Mouse (Mus musculus) limb, embryonic 10.5 days (tissue): ENCODE measurements around the gene Slc8a1. TPM values are rescaled to one million over a fixed set of nuclear protein-coding genes. Genes with fewer than 3 reads are reported as not detected.

Source experiments
- DNase-seq: peaks from one replicate; pipeline ENCODE4 v3.0.0-alpha.2; 2017; ENCODE audit warnings: low spot score
- H3K27ac ChIP-seq: fragments of 300-500 bp; sonication (generic); 2 replicates; pipeline ENCODE4 v1.5.1; 2016; ENCODE audit warnings: mild to moderate bottlenecking
- H3K27me3 ChIP-seq: fragments of 300-500 bp; sonication (generic); 2 replicates; pipeline ENCODE4 v1.6.1; 2016; ENCODE audit warnings: low read depth, mild to moderate bottlenecking; ENCODE audit not compliant: poor library complexity, severe bottlenecking
- H3K36me3 ChIP-seq: fragments of 300-500 bp; sonication (generic); 2 replicates; pipeline ENCODE4 v1.6.1; 2016; ENCODE audit warnings: mild to moderate bottlenecking, moderate library complexity
- H3K4me1 ChIP-seq: fragments of 300-500 bp; sonication (generic); 2 replicates; pipeline ENCODE4 v1.6.1; 2016
- H3K4me3 ChIP-seq: fragments of 300-500 bp; sonication (generic); 2 replicates; pipeline ENCODE4 v1.5.1; 2016; ENCODE audit warnings: mild to moderate bottlenecking, moderate library complexity
- H3K9me3 ChIP-seq: fragments of 300-500 bp; sonication (generic); replicated peaks from 2 replicates; pipeline ENCODE4 v1.6.1; 2016; ENCODE audit warnings: mild to moderate bottlenecking
- WGBS: fragments of 180-500 bp; shearing (Covaris S2); methylation state at CpG from one replicate; pipeline ENCODE4 v1.1.7; 2016; 5-methylcytosine and 5-hydroxymethylcytosine counted together
- polyA plus RNA-seq: library from polyadenylated mRNA; unstranded; fragments of >200 nt; fragmentation: Nextera tagmentation; extraction: Ambion mirVana; gene quantifications from 2 replicates; pipeline ENCODE4 v1.2.1, GENCODE M21; 2016

Slc8a1 gene
- polyA plus RNA-seq, 1 experiment from 2014 or later: 3.0 TPM

DNA sequence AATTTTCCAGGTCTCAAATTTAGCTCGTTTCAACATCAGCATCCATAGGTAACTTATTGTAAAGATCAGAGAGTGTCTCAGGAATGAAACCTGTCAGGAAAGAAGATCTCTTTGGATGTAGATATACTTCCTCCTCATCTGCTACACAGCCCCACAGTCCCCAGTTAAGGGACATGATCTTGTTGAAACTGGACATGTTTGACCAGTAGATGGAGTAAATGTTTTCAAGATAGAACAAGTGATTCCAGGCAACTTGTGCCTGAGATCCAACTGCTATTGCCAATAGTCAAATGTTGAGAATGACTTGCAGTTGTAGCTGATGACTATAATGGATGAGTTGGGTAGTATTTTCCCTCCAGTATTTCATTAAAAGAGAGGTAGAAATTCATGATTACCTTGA, 260.8 kb downstream of the Slc8a1 start:
- Histone ChIP-seq H3K27ac (no peak overlapping the region), H3K4me3 (no peak overlapping the region), H3K9me3 (no peaks in the 10 kb centered on the region), H3K36me3 (no peaks in the 10 kb centered on the region), H3K27me3 (no peaks in the 10 kb centered on the region), H3K4me1 (peaks cover 10% of the 10 kb centered on the region)
- 89% methylated on average over 1 of the region's 1 CpGs for WGBS
- DNase-seq: no peak

DNA sequence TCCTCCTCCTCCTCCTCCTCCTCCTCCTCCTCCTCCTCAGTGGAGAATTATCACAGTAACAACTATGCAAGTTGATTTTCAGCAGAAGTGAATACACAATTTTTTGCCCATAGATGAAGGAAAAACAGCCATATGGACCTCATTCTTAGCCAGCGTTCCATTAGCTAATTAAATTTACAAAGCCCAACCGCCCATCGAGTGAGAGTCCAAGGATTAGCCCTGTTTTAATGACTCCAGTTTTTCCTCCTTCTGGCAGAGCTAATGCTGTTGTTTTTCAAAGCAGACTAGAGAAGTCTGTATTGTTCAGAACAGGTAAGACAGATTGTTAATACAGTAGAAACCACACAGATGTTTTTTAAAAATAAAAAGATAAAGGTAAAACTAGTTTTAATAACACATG, 264.8 kb downstream of the Slc8a1 start:
- H3K4me1 ChIP-seq: peaks cover 4% of the 10 kb centered on the region; the same call in 1 of the 2 replicates
- DNase-seq: no peak
- 26% methylated on average over 3 of the region's 3 CpGs for WGBS
- H3K27ac ChIP-seq: no peak overlapping the region
- no peak overlapping the region for H3K4me3 ChIP-seq
- H3K36me3 ChIP-seq: no peaks in the 10 kb centered on the region
- H3K27me3 ChIP-seq: no peaks in the 10 kb centered on the region
- H3K9me3 ChIP-seq: no peaks in the 10 kb centered on the region

DNA sequence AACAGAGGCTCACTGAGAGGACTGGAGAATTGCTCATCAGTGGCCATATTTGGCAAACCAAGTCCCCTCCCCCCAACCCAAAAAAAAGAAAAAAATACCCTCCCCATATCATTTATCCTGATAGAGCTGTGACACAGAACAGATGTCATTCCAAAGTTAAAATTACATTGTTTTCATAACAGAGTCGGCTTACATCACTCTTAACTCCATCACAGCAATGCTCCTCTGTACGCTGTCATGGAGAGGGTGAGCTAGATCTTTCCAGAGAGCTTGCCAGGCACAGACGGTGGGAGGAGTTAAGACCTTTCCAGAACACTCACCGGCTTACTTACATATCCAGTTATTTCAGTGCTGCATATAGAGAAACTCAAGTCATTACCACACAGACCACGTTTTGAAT, 269.2 kb downstream of the Slc8a1 start:
- no peaks in the 10 kb centered on the region for H3K9me3 ChIP-seq
- no peak for DNase-seq

DNA sequence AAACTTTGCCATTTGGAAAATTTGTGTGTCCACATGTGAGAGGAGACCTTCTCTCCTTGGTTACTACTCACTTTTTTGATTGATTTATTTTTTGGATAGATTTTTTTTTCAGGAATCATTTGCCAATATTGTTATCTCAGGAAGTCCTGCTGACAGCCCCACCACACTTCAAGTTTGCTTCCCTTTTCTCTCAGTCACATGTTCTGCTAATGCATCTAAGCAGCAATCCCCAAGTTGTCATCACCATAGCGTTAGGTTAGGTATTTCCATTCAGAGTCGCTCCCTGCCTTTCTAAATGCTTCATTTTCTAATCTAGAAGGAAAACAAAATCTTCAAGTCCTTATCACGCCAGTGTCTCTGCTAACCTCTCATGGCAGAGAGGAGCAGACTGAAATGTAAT, 278.8 kb downstream of the Slc8a1 start:
- H3K27me3 ChIP-seq: no peaks in the 10 kb centered on the region
- H3K9me3 ChIP-seq: no peaks in the 10 kb centered on the region
- H3K36me3 ChIP-seq: no peaks in the 10 kb centered on the region
- H3K4me1 ChIP-seq: no peaks in the 10 kb centered on the region
- no peak overlapping the region for H3K4me3 ChIP-seq
- no peak for DNase-seq
- WGBS: 91% methylated on average over 3 of the region's 3 CpGs
- no peak overlapping the region for H3K27ac ChIP-seq

More for the DNA sequence above, 269.2 kb downstream of the Slc8a1 start:
- H3K27me3 ChIP-seq: no peaks in the 10 kb centered on the region
- H3K36me3 ChIP-seq: no peaks in the 10 kb centered on the region
- no peak overlapping the region for H3K4me3 ChIP-seq
- 86% methylated on average over 5 of the region's 5 CpGs for WGBS
- no peak overlapping the region for H3K27ac ChIP-seq
- peaks cover 4% of the 10 kb centered on the region; the same call in 1 of the 2 replicates for H3K4me1 ChIP-seq

DNA sequence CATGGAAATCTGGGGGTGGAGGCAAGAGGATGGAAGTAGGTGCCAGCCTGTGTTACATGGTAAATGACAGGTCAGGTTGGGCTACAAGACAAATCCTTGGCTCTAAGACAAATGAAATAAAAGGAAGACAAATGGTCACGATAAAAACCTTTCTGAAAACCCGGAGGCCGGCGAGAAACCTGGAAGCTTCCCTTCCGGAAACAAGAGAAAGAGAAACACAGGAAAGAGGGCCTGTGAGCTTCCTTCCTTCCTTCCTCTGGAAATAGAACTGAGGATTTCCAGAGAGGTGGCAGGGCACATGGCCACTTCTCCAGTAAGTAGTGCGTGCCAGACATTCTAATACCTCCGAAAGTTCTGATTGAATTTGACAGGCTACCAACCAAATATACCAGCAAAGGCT, 282.2 kb downstream of the Slc8a1 start:
- H3K36me3 ChIP-seq: no peaks in the 10 kb centered on the region
- no peaks in the 10 kb centered on the region for H3K27me3 ChIP-seq
- H3K27ac ChIP-seq: no peak overlapping the region
- H3K9me3 ChIP-seq: no peaks in the 10 kb centered on the region
- no peak for DNase-seq
- no peaks in the 10 kb centered on the region for H3K4me1 ChIP-seq
- H3K4me3 ChIP-seq: no peak overlapping the region
- 87% methylated on average over 7 of the region's 7 CpGs for WGBS

DNA sequence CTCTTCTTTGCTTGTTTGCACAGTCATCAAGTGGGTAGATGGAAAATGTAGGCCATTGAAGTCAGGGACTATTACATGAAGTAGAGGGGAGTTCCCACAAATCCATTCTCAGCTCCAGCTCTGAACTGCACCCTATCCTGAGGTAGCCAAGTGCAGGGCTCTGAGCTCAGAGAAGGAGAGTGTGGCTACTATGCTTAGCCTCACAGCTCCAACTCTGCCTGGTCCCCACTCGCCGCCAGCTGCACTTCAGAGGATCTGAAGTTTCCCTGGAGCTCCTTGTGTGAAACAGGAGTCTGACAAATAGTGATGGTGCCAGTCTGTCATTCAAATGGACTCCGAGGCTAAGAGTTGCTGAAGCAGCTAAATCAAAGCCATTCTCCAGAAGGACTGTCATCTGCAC, 282.9 kb downstream of the Slc8a1 start:
- Histone ChIP-seq H3K9me3 (no peaks in the 10 kb centered on the region), H3K4me1 (no peaks in the 10 kb centered on the region), H3K4me3 (no peak overlapping the region), H3K27me3 (no peaks in the 10 kb centered on the region), H3K27ac (no peak overlapping the region), H3K36me3 (no peaks in the 10 kb centered on the region)
- 60% methylated on average over 3 of the region's 3 CpGs for WGBS
- DNase-seq: no peak

DNA sequence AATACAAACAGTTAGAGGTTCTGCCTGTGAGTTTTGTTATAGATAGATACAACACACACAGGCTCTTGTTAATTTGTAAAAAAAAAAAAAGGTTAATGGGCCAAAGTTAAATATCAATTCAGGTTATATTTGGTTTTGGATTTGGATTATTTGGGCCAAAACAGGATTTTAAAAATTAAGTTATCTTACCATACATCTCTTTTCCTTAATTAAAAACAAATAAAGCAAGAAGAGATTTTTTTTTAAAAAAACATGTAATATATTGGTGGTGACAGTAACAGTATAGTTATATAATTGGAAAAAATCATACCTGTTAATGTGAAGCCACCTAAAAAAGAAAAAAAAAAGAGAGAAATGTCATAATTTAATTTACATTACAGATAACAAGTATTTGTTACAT, 296.7 kb downstream of the Slc8a1 start, which contains the start of gene Gm11096:
TSS of gene Gm11096 (plus strand) at position 301 of the 400 bp plus-strand sequence.
- Histone ChIP-seq H3K27ac (no peak within 1 kb of the TSS), H3K9me3 (no peaks in the 10 kb centered on the region), H3K36me3 (no peaks in the 10 kb centered on the region), H3K27me3 (no peaks in the 10 kb centered on the region), H3K4me3 (no peak within 1 kb of the TSS), H3K4me1 (no peaks in the 10 kb centered on the region)
- no peak for DNase-seq

DNA sequence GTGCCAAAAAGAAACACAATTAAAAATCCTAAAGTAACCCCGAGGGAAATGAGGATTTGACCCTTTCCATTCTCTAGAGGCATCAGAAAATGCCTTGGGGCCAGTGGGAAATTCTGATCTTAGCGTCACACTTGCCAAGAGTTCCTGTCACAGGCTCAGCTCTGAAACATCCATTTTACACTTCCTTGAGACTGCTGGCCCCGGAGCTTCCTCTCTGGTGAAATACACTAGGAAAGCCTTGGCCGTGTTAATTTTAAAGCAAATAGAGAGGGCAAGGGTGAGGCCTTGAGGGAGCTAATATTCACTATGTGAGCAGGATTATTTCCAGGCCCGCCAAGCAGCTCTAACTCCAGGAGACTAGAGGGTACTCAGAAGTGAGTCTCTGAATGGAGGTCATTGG, 305.0 kb downstream of the Slc8a1 start:
- DNase-seq: no peak

DNA sequence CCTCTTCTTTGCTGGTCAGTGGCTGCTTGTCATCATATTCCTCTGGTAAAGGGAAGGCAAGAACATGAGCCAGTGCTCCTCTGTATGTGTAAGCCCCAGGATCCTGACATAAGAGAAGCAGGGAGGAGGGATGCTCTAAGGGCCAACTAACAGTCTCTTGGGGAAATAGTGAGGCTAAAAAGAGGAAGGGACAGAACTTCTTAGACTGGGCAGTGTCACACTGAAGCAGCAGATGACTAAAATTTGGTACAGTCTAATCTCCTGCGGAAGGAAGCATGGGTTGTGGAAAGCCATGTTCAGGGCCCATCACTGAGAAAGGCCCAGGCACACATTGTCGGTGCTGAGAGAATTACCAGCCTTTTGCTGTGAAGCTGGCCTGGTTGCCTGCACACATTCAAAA, 305.4 kb downstream of the Slc8a1 start:
- no peaks in the 10 kb centered on the region for H3K9me3 ChIP-seq
- no peaks in the 10 kb centered on the region for H3K36me3 ChIP-seq
- H3K4me3 ChIP-seq: no peak overlapping the region
- WGBS: 90% methylated on average over 2 of the region's 2 CpGs
- H3K27ac ChIP-seq: no peak overlapping the region
- no peak for DNase-seq
- H3K27me3 ChIP-seq: no peaks in the 10 kb centered on the region
- H3K4me1 ChIP-seq: peaks cover 16% of the 10 kb centered on the region

More for the DNA sequence above, 305.0 kb downstream of the Slc8a1 start:
- 61% methylated on average over 5 of the region's 5 CpGs for WGBS
- peaks cover 16% of the 10 kb centered on the region for H3K4me1 ChIP-seq
- H3K9me3 ChIP-seq: no peaks in the 10 kb centered on the region
- no peaks in the 10 kb centered on the region for H3K36me3 ChIP-seq
- no peaks in the 10 kb centered on the region for H3K27me3 ChIP-seq
- no peak overlapping the region for H3K4me3 ChIP-seq
- no peak overlapping the region for H3K27ac ChIP-seq

DNA sequence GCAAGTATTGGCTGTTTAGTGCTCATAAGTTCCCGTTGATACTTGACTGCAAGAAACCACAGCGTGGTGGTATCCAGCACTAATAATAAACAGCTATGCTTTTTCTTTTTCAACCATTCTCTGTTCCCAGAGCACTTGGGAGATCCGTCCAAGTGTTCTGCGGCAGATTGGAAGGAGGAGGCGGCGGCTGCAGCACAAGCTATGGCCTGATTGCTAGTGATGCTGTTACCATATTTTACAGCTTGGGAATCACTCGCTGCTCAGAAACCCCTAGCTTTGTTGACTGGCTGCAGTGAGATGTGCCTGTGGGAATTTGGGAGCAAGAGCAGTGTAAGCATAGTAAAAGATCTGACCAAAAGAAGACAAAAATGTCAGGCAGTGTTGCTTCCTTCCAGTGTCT, 310.9 kb downstream of the Slc8a1 start:
- Histone ChIP-seq H3K36me3 (no peaks in the 10 kb centered on the region), H3K27ac (no peak overlapping the region), H3K27me3 (no peaks in the 10 kb centered on the region), H3K4me1 (peaks cover 14% of the 10 kb centered on the region), H3K9me3 (no peaks in the 10 kb centered on the region), H3K4me3 (no peak overlapping the region)
- 85% methylated on average over 7 of the region's 7 CpGs for WGBS
- no peak for DNase-seq

DNA sequence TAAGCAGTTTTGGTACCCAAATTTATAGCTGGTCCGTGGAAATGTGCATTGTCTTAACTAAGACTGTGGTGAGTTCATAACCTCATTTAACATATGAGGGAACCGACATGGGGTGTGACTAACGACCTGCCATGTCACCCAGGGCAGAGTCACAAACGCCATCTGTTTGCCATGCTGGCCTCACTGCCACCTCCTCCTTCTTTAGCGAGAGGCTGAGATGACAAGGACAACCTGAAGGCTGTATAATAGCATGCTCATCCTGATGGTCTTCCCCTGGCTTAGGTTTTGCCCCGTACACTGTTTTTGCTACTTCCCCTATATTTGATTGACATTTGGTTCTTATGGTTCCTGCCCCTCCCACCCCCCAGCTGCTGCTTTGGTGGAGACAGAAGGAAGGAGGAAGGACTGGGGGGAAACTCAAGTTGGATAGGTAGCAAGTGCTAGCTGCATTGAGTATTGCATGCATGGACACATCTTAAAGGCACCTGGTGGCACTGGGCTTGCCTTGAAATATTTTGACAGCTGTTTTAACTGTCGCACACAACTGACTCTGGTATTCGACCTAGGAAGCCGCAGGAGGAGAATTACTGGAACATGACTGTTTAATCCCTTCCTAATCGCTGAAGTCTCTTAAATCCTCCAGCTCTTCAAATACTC, 313.8 kb downstream of the Slc8a1 start:
- Histone ChIP-seq H3K36me3 (no peaks in the 10 kb centered on the region), H3K27ac (no peak overlapping the region), H3K9me3 (no peaks in the 10 kb centered on the region), H3K4me3 (no peak overlapping the region), H3K4me1 (peaks cover 14% of the 10 kb centered on the region), H3K27me3 (no peaks in the 10 kb centered on the region)
- no peak for DNase-seq
- WGBS: 34% methylated on average over 10 of the region's 10 CpGs

DNA sequence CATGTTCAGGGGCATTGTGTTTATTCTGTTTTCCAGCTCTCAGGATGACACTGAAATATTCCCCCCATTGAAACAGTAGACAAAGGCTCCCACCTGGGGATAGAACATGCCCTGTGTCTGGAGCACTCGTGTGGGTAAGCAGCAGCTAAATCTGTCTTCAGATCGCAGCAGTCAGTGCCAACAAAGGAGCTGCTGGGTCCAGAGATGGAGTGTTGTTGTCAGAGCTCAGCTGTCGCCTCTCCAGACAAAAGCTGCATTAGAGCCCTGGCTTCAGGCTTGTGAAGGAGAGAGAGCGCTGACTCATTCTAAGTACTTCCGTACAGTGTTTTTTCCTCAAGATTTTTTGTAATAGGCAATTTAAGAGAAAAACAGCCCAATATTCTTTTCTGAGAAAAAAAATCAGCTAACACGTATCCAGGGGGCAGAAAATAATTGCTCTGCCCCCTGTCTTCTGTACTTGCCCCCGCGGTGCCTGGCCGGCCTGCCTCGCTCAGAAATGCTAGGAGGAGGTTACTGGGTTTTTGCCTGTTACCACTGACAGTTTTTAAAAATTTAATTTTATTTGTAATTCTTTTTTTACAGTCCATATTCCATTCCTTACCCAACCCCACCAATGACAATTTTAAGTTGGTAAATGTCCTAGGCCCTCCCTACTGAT, 318.2 kb downstream of the Slc8a1 start:
- Histone ChIP-seq H3K4me1 (peaks cover 9% of the 10 kb centered on the region), H3K27ac (no peak overlapping the region), H3K27me3 (no peaks in the 10 kb centered on the region), H3K4me3 (no peak overlapping the region), H3K36me3 (no peaks in the 10 kb centered on the region), H3K9me3 (no peaks in the 10 kb centered on the region)
- WGBS: 82% methylated on average over 10 of the region's 10 CpGs
- DNase-seq: no peak

DNA sequence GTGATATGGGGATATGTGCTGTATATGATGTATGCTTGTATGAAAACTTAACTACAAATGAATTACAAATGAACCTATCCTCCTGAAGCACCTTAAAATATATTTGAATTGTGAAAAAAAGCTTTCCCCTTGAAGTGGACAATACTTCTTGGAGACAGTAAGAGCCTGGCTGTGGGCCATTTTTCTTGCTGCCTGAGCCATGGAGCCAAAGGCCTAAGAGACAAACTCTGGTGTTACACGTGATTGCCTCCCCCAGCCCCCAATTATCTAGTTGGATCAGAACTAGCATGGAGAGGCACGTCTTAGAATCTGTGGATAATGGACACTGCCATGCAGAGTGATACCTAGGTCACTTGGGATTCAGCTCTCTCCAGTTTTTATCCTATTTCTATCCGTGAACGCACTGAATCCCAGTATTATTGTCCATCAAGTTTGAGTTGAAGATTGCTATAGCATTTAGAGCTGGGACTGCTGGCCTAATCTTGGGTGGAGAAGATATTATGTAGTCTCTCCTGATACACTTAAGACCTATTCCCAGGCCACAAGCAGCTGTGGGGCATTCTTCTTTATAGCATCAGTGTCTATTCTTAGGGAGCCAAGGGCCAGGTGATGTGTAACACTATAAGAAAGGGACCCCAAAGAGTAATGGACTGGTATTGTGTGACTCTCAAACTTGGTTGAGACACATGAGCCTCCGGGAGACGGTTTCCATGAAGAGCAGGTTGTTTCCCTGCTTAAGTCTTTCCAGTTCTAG, 321.6 kb downstream of the Slc8a1 start:
- Histone ChIP-seq H3K4me3 (no peak overlapping the region), H3K27ac (no peak overlapping the region), H3K27me3 (no peaks in the 10 kb centered on the region), H3K4me1 (no peaks in the 10 kb centered on the region), H3K36me3 (no peaks in the 10 kb centered on the region), H3K9me3 (no peaks in the 10 kb centered on the region)
- 91% methylated on average over 6 of the region's 6 CpGs for WGBS
- no peak for DNase-seq
